Mouse (Mus musculus) ES-Bruce4 (cell line): ENCODE data around the gene Cd302.

Experiments used
- CTCF ChIP-seq: IDR thresholded peaks from one replicate; pipeline ENCODE4 v1.8.1; 2011; ENCODE audit warnings: low read depth, low read length
- EP300 ChIP-seq: IDR thresholded peaks from 2 replicates; pipeline ENCODE4 v1.6.1; 2011; ENCODE audit warnings: low read depth, low read length; ENCODE audit not compliant: insufficient read depth
- POLR2A ChIP-seq: IDR thresholded peaks from one replicate; pipeline ENCODE4 v1.8.1; 2011; ENCODE audit warnings: low read length; ENCODE audit not compliant: insufficient read depth

- TF ChIP-seq CTCF, result no peak
- TF ChIP-seq POLR2A, result no peak
- TF ChIP-seq EP300, result no peak
Measured at GRCm38 (mm10) chr2:60288606-60289005, 4.3 kb upstream of the Cd302 start.
